Comparison of ENCODE assay signal across 9 mouse cellular contexts in genomic region chr5:44975456-44976195, GRCm38 (mm10).
DNase-seq lines count a peak whose midpoint lies in the region; ATAC-seq and TF ChIP-seq lines count a peak whose summit lies in the region.
"Had no signal": no experiment of that assay in that cellular context is flagged by ENCODE, and none has a peak within 500 bp of the region (broad histone marks: within the 10 kb centered on the region; RNA-seq: fewer than 3 reads in every experiment).

No protein-coding gene starts in this region.

- peak; percentile 7 to 11 for DNase-seq in cerebellum, postnatal 14 days
- no peak for DNase-seq in cerebellum, adult 18-20 months
- DNase-seq in forebrain, embryonic 10.5 days (ENCODE audit: extremely low spot score, low spot score): peak; percentile 58
- DNase-seq in heart, postnatal 4 days: peak; percentile 6
- DNase-seq in layer of hippocampus, postnatal 36 days: peak; percentile 4 to 16
- peak; percentile 68 for DNase-seq in midbrain, embryonic 14.5 days
- DNase-seq in stomach, postnatal 0 days (ENCODE audit: low spot score): no peak

- no peaks in the 10 kb centered on the region for H3K9me3 ChIP-seq in forebrain, embryonic 10.5 days
- H3K9me3 ChIP-seq in midbrain, embryonic 14.5 days (ENCODE audit: control insufficient read depth, low read length): no peaks in the 10 kb centered on the region
- no peaks in the 10 kb centered on the region for H3K9me3 ChIP-seq in stomach, postnatal 0 days (ENCODE audit: control insufficient read depth, low read length)

- H3K4me1 ChIP-seq in forebrain, embryonic 10.5 days: peaks cover 22% of the 10 kb centered on the region
- H3K4me1 ChIP-seq in midbrain, embryonic 14.5 days (ENCODE audit: control insufficient read depth, insufficient read depth, low read length): no peaks in the 10 kb centered on the region
- H3K4me1 ChIP-seq in stomach, postnatal 0 days (replicated peaks; ENCODE audit: control insufficient read depth, insufficient read depth): no peaks in the 10 kb centered on the region

- no peaks in the 10 kb centered on the region for H3K27me3 ChIP-seq in forebrain, embryonic 10.5 days (ENCODE audit: poor library complexity, severe bottlenecking)
- H3K27me3 ChIP-seq in midbrain, embryonic 14.5 days (ENCODE audit: control insufficient read depth, insufficient read depth, low read length): no peaks in the 10 kb centered on the region
- no peaks in the 10 kb centered on the region for H3K27me3 ChIP-seq in stomach, postnatal 0 days (ENCODE audit: control insufficient read depth, insufficient read depth, low read length)

- H3K4me2 ChIP-seq in midbrain, embryonic 14.5 days (ENCODE audit: low read length): no peak overlapping the region
- H3K4me2 ChIP-seq in stomach, postnatal 0 days (replicated peaks; ENCODE audit: low read depth): no peak overlapping the region

- WGBS in forebrain, embryonic 10.5 days: 24% methylated on average over 9 of the region's 9 CpGs
- WGBS in midbrain, embryonic 14.5 days: 14% methylated on average over 9 of the region's 9 CpGs
- 30% methylated on average over 9 of the region's 9 CpGs for WGBS in stomach, postnatal 0 days

- TF ChIP-seq CTCF in stomach, postnatal 0 days (IDR thresholded peaks at IDR 0.05; ENCODE audit: low read depth): no peak

- H3K4me3 ChIP-seq in forebrain, embryonic 10.5 days: no peak overlapping the region
- H3K4me3 ChIP-seq in midbrain, embryonic 14.5 days (replicated peaks; ENCODE audit: low read depth, low read length): no peak overlapping the region
- no peak overlapping the region for H3K4me3 ChIP-seq in stomach, postnatal 0 days (ENCODE audit: low read depth, low read length)
- H3K4me3 ChIP-seq: left cerebral cortex, adult 2 months had no signal

- H3K27ac ChIP-seq in forebrain, embryonic 10.5 days: peak overlapping the region; percentile 88
- peak overlapping the region; percentile 76 for H3K27ac ChIP-seq in midbrain, embryonic 14.5 days (replicated peaks; ENCODE audit: low read depth, low read length)
- 0 out of 2 replicates have a peak overlapping the region, but pooled peaks have one; percentile 30 for H3K27ac ChIP-seq in stomach, postnatal 0 days (replicated peaks)
- H3K27ac ChIP-seq: left cerebral cortex, adult 2 months had no signal

- ATAC-seq in midbrain, embryonic 14.5 days (ENCODE audit: low FRiP score, low TSS enrichment): peak; percentile 75; the same call in 1 of the 2 replicates
- no peak for ATAC-seq in stomach, postnatal 0 days (ENCODE audit: low FRiP score, low TSS enrichment)
- no peak for ATAC-seq in megakaryocyte progenitor cell, adult 5-6 weeks (replicated peaks; ENCODE audit: poor library complexity)

- no peak for TF ChIP-seq EP300 in stomach, postnatal 0 days (optimal IDR thresholded peaks at IDR 0.05)

- H3K9ac ChIP-seq in midbrain, embryonic 14.5 days (replicated peaks; ENCODE audit: low read length): no peak overlapping the region; the same call in 1 of the 2 replicates
- H3K9ac ChIP-seq in stomach, postnatal 0 days (ENCODE audit: low read length): no peak overlapping the region

- no peaks in the 10 kb centered on the region for H3K36me3 ChIP-seq in forebrain, embryonic 10.5 days (replicated peaks)
- H3K36me3 ChIP-seq in midbrain, embryonic 14.5 days (ENCODE audit: control insufficient read depth, insufficient read depth, low read length): no peaks in the 10 kb centered on the region
- H3K36me3 ChIP-seq in stomach, postnatal 0 days (ENCODE audit: control insufficient read depth, insufficient read depth, low read length): no peaks in the 10 kb centered on the region

Comparison
In these comparisons a context has a peak if more than half of its experiments do, and no peak if none do; other contexts are left out.
1. DNase-seq: peak in cerebellum, postnatal 14 days (2 of 2), forebrain, embryonic 10.5 days (single experiment), heart, postnatal 4 days (single experiment), layer of hippocampus, postnatal 36 days (2 of 2) and midbrain, embryonic 14.5 days (single experiment); none in cerebellum, adult 18-20 months (0 of 2) and stomach, postnatal 0 days (single experiment).
2. H3K27ac ChIP-seq: peak in every context shown above with its lines; median percentile 88 in forebrain, embryonic 10.5 days; 76 in midbrain, embryonic 14.5 days; 30 in stomach, postnatal 0 days.